Mouse (Mus musculus) lung, adult 2 months (tissue): ENCODE results near the gene Nudt16. TPM values are rescaled to one million over a fixed set of nuclear protein-coding genes. Genes with fewer than 3 reads are reported as not detected.
"Not testable (repeated sequence)": the region's sequence is repeated elsewhere in the genome, so short reads cannot be mapped to it uniquely, and the experiment has no call there.

ENCODE experiments used
- DNase-seq: peaks from one replicate; pipeline ENCODE4 v3.0.0; 2022
- H3K4me1 ChIP-seq: fragments of 200-500 bp; 2 replicates; pipeline ENCODE4 v1.6.1; 2011; ENCODE audit warnings: low read length; ENCODE audit not compliant: control insufficient read depth, insufficient read depth
- H3K4me3 ChIP-seq: fragments of 200-500 bp; replicated peaks from 2 replicates; pipeline ENCODE3; 2011; ENCODE audit warnings: low read depth, mild to moderate bottlenecking, control low read depth, low read length; ENCODE audit errors: extremely low read depth
- CTCF ChIP-seq: fragments of 200-500 bp; IDR thresholded peaks from 2 replicates; pipeline ENCODE4 v1.5.1; 2011; ENCODE audit warnings: mild to moderate bottlenecking, low read length, control low read depth; ENCODE audit not compliant: insufficient read depth
- POLR2A ChIP-seq: fragments of 200-500 bp; IDR thresholded peaks from 2 replicates; pipeline ENCODE4 v1.6.1; 2011; ENCODE audit warnings: low read depth, mild to moderate bottlenecking, control low read depth, low read length, borderline replicate concordance; ENCODE audit errors: extremely low read depth
- WGBS: fragments of 180-500 bp; shearing (Covaris S2); methylation state at CpG from one replicate; pipeline ENCODE4 v1.1.7; 2018; 5-methylcytosine and 5-hydroxymethylcytosine counted together
- polyA plus RNA-seq: library from polyadenylated mRNA; depleted of rRNA; stranded (reverse); fragments of >200 nt; gene quantifications from 2 replicates; pipeline ENCODE4 v1.2.3, GENCODE M21; 2012; rRNA removed

The Nudt16 gene
- 15.6 and 17.9 TPM in 2 replicates for polyA plus RNA-seq

DNA sequence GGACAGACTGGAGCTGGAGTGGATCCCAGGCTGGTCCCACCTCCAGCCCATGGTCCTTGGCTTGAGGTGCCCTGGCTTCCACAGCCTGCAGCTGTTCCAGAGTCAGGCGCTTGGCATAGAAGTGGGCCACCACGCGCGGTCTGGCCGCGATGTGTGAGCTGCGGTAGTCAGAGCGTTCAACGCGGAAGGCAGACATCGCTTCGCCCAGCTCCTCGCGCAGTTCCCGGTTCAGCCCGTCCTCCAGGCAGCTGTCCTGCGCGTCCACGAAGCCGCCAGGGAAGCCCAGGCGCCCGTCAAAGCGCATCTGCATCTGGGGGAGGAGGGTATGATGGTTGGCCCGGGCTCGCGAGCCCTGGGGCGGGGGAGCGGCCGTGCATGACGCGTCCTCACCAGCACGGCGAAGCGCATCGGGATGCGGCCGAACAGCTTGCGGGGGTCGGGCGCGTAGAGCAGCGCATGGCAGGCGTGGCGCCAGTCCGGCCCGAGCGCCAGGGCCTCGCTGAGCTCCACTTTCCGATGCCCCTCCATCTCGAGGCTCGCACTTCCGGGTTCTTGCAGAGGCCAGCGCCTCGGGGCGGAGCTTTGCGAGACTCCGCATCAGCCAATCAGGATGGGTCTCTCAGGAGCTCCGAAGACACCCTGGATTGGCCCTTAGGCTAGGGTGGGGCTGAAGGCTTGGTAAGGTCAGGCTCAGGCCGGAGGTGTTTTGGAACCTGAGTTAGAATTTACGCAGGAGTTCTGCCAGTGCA, at the start of gene Nudt16:
Gene Nudt16, minus strand, starts transcription at position 572 of the 749 bp plus-strand sequence.
- DNase-seq: peak; percentile 90
- under 1% methylated on average over 60 of the region's 60 CpGs for WGBS
- TF ChIP-seq CTCF (no peak), POLR2A (peak; percentile 87; the same call in 1 of the 2 replicates)
- peak within 1 kb of the TSS; percentile 76 for H3K4me3 ChIP-seq
- H3K4me1 ChIP-seq: peaks cover 5% of the 10 kb centered on the region; the same call in 1 of the 2 replicates

DNA sequence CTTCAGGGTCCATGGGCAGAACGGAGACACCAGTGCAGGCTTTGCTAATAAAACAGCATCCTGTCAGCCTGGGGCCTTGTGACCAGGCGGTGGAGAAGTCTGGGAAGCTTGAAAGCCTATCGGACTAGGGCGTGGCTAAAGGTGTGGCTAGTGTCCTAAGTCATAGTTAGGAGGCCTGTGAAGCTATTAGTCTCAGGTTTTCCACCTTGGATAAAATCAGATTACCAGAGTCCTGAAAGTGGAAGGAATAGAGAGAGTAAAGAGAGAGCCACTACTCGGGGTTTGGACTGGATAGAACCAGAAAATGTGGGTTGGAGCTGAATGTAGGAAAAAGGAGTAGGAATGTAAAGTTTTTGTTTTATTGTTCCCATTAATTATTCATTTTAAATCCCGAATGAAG, 13.4 kb upstream of the Nudt16 start, which contains the start of gene 1700080E11Rik:
Gene 1700080E11Rik, minus strand, starts transcription at position 101 of the 400 bp plus-strand sequence.
- Histone ChIP-seq H3K4me1 (no peaks in the 10 kb centered on the region), H3K4me3 (no peak within 1 kb of the TSS)
- DNase-seq: no peak
- TF ChIP-seq POLR2A (no peak), CTCF (no peak)
- 72% methylated on average over 6 of the region's 6 CpGs for WGBS

GRCm38 (mm10) chr9:105139204-105139603, 7.6 kb upstream of the Nudt16 start:
- no peak for DNase-seq
- TF ChIP-seq POLR2A (no peak), CTCF (no peak)
- 40% methylated on average over 6 of the region's 6 CpGs for WGBS
- Histone ChIP-seq H3K4me1 (no peaks in the 10 kb centered on the region), H3K4me3 (no peak overlapping the region)

GRCm38 (mm10) chr9:105136404-105136803, 4.8 kb upstream of the Nudt16 start:
- WGBS: 31% methylated on average over 1 of the region's 1 CpGs
- Histone ChIP-seq H3K4me1 (no peaks in the 10 kb centered on the region), H3K4me3 (no peak overlapping the region)
- TF ChIP-seq CTCF: no peak
- no peak for TF ChIP-seq POLR2A
- no peak for DNase-seq

DNA sequence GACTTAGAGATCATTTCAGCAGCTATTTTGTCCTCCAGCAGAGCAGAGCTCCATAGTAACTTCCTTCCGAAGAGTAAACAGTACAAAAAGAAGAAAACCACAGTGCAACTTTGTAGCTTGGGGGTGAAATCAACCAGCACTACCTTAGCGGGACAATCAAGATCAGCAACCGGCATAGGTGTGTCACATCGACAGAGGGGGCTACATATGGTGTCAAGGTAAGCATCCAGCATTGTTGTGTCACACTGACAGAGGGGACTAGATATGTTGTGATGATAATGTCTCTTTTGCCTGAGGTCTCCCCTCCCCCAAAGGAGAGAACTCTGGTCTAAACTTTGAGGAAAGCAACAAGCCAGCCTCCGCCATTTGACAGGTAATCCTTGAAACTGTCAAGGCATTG, 2.9 kb upstream of the Nudt16 start:
- no peak for DNase-seq
- 54% methylated on average over 5 of the region's 5 CpGs for WGBS
- Histone ChIP-seq H3K4me3 (no peak overlapping the region), H3K4me1 (peaks cover 5% of the 10 kb centered on the region; the same call in 1 of the 2 replicates)
- TF ChIP-seq CTCF (no peak), POLR2A (no peak)

GRCm38 (mm10) chr9:105132002-105132367, 361 bp upstream of the Nudt16 start:
- Histone ChIP-seq H3K4me3 (peak overlapping the region; percentile 4), H3K4me1 (peaks cover 5% of the 10 kb centered on the region; the same call in 1 of the 2 replicates)
- DNase-seq: no peak
- TF ChIP-seq POLR2A (no peak), CTCF (no peak)
- whole genome bisulfite sequencing: 23% methylated on average over 5 of the region's 5 CpGs

DNA sequence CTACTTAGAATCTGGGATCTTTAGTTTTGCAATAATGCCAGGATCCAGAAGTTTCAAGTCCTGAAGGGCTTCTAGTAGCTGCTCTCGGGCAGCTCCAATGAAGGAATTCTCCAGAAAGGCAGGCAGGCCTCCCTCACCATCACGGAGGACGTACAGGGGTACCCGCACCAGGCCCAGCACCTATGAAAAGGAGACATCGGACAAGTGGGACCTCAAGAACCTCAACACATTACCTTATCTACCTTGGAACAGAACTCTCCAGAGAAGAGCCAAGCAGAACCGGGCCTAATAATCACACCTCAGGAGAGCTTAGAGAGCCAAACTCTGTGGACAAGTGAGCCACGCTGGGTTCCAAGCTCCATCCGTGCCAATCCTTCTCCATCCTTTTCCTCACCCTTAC, 1.3 kb downstream of the Nudt16 start:
- TF ChIP-seq POLR2A (no peak), CTCF (no peak)
- no peak for DNase-seq
- Histone ChIP-seq H3K4me3 (no peak overlapping the region), H3K4me1 (peaks cover 5% of the 10 kb centered on the region; the same call in 1 of the 2 replicates)
- WGBS: 93% methylated on average over 8 of the region's 8 CpGs

DNA sequence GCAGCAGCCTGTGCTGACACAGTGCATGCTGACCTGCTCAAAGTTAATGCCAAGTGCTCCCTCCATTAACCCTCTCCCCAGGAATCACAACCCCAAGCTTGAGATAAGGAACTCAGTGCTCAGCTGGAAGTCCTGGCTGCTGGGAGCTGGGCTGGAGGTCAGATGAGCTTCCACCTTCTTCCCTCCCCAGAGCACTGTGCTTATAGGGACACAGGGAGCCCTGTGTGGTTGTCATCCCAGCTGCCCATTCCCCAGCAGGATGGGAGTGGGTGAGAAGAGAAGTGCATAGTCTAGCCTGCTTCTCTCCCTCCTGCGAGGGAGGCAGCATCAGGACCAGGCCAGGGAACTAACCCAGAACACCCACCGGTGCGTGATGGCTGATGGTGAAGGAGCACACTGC, 6.4 kb downstream of the Nudt16 start:
- not testable (repeated sequence) for DNase-seq, H3K4me3 ChIP-seq, H3K4me1 ChIP-seq
- 85% methylated on average over 3 of the region's 3 CpGs for WGBS

- Histone ChIP-seq H3K4me3 (no peak overlapping the region), H3K4me1 (no peaks in the 10 kb centered on the region)
- WGBS: 90% methylated on average over 5 of the region's 5 CpGs
- no peak for TF ChIP-seq POLR2A
- TF ChIP-seq CTCF: no peak
- DNase-seq: no peak
Observed at GRCm38 (mm10) chr9:105103893-105104292, 27.7 kb downstream of the Nudt16 start.

DNA sequence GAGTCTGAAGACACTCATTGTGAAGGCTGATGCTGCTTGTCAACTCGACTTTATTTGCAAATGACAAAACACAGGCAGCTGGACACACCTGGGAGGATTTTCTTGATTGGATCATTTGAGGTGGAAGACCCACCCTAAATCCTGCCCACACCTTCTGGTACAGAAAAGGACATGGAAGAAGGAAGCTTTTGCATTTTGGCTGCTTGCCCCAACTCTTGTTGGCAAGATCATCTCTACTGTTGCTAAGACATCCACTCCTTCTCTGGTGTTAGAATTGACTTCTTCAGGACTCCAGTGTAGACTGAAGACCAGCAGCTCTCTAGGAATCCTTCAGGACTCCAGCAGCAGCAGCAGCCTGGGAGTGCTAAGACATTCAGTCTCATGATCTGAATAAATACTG, 29.7 kb downstream of the Nudt16 start:
- Histone ChIP-seq H3K4me1 (no peaks in the 10 kb centered on the region), H3K4me3 (no peak overlapping the region)
- WGBS: 49% methylated on average over 1 of the region's 1 CpGs
- DNase-seq: no peak
- no peak for TF ChIP-seq CTCF
- TF ChIP-seq POLR2A: no peak
